Mouse (Mus musculus) heart, embryonic 13.5 days (tissue): ENCODE measurements around the gene Cdon. TPM values are rescaled to one million over a fixed set of nuclear protein-coding genes. Genes with fewer than 3 reads are reported as not detected.

Experiments
- ATAC-seq: fragments of 200-750 bp; cut with Nextera tagmentation; 2 replicates; pipeline ENCODE4 v1.8.0; 2017; ENCODE audit warnings: moderate TSS enrichment; ENCODE audit not compliant: insufficient number of reproducible peaks, low FRiP score, low TSS enrichment; ENCODE audit errors: extremely low read depth
- H3K27ac ChIP-seq: fragments of 300-500 bp; sonication (generic); replicated peaks from 2 replicates; pipeline ENCODE4 v1.5.1; 2015; ENCODE audit warnings: moderate library complexity, mild to moderate bottlenecking, inconsistent platforms
- H3K27me3 ChIP-seq: fragments of 300-500 bp; sonication (generic); replicated peaks from 2 replicates; pipeline ENCODE4 v1.6.1; 2015; ENCODE audit warnings: mild to moderate bottlenecking, inconsistent platforms
- H3K36me3 ChIP-seq: fragments of 300-500 bp; sonication (generic); 2 replicates; pipeline ENCODE4 v1.6.1; 2015; ENCODE audit warnings: mild to moderate bottlenecking, inconsistent platforms
- H3K4me1 ChIP-seq: fragments of 300-500 bp; sonication (generic); 2 replicates; pipeline ENCODE4 v1.6.1; 2015; ENCODE audit warnings: inconsistent platforms
- H3K4me2 ChIP-seq: fragments of 300-500 bp; sonication (generic); 2 replicates; pipeline ENCODE4 v1.6.1; 2015; ENCODE audit warnings: inconsistent platforms, mild to moderate bottlenecking, moderate library complexity
- H3K4me3 ChIP-seq: fragments of 300-500 bp; sonication (generic); 2 replicates; pipeline ENCODE4 v1.5.1; 2015; ENCODE audit warnings: moderate library complexity, mild to moderate bottlenecking, inconsistent platforms
- H3K9ac ChIP-seq: fragments of 300-500 bp; sonication (generic); 2 replicates; pipeline ENCODE4 v1.6.1; 2015; ENCODE audit warnings: inconsistent platforms, mild to moderate bottlenecking, moderate library complexity
- H3K9me3 ChIP-seq: fragments of 300-500 bp; sonication (generic); 2 replicates; pipeline ENCODE4 v1.6.1; 2016; ENCODE audit warnings: inconsistent platforms
- WGBS: fragments of 180-500 bp; shearing (Covaris S2); methylation state at CpG from one replicate; pipeline ENCODE4 v1.1.7; 2015; ENCODE audit warnings: mixed read lengths; 5-methylcytosine and 5-hydroxymethylcytosine counted together
- polyA plus RNA-seq: library from polyadenylated mRNA; unstranded; fragments of >200 nt; fragmentation: Nextera tagmentation; extraction: Ambion mirVana; gene quantifications from 2 replicates; pipeline ENCODE4 v1.2.1, GENCODE M21; 2015

Cdon gene
- polyA plus RNA-seq, 1 experiment from 2014 or later: 5.0 TPM

DNA sequence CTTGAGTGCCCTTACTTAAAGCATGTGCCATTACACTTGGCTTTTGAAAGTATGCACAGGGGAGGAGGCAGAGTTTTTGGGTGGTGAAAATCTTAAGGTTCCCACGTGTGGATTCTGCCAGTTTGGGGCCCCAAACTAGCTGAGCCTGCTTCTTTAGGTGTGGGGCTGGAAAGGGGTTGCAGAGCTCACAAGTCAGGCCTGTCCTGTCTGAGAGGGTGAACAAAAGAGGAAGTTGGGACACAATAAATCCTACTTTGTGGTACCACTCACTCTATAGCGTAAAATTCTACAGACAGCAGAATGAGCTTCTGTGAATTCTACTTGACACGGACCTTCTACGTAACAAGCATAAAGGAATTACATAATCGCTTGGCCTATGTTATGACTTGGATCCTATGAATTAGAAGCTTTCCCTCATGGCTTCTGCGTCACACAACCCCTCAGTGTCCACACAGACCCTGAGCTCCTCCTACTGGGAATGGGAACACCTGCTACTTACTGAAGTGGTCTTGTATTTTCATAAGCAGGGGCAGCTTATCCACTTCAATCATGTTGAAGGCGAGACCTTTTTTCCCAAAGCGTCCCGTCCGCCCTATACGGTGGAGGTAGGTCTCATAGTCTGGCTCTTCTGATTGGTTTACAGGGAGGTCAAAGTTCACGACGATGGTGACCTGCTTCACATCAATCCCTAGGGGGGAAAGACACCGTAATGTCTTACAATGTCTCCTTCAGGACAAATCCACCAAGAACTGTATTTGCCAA is 122.4 kb downstream of the Cdon start:
- WGBS: 82% methylated on average over 14 of the region's 14 CpGs
- H3K9ac ChIP-seq: no peak overlapping the region
- no peak overlapping the region for H3K4me2 ChIP-seq
- H3K27ac ChIP-seq: no peak overlapping the region
- H3K27me3 ChIP-seq: no peaks in the 10 kb centered on the region
- H3K9me3 ChIP-seq: no peaks in the 10 kb centered on the region
- H3K36me3 ChIP-seq: no peaks in the 10 kb centered on the region
- H3K4me3 ChIP-seq: no peak overlapping the region
- ATAC-seq: no peak
- H3K4me1 ChIP-seq: peaks cover 8% of the 10 kb centered on the region

DNA sequence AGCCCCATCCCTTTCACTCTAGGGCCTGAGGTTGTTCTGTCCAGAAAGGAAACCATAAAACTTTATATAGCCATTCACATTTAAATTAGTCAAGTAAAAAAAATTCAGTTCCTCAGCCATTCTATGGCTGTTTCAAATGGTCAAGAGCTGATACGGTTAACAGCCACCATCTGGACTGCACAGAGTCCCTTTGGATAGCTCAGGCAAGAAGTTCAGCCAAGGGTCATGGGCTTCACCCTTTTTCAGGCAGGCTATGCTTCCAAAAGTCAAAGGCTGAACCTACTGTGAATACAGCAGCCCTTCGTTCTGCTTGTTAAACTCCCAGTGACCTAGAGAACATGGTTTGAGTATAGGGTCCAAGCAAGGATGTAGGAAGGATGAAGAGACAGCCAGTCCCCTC is 123.7 kb downstream of the Cdon start:
- no peak overlapping the region for H3K4me2 ChIP-seq
- no peaks in the 10 kb centered on the region for H3K9me3 ChIP-seq
- ATAC-seq: no peak
- no peak overlapping the region for H3K4me3 ChIP-seq
- H3K9ac ChIP-seq: no peak overlapping the region
- H3K27ac ChIP-seq: no peak overlapping the region
- 58% methylated on average over 2 of the region's 2 CpGs for WGBS
- no peaks in the 10 kb centered on the region for H3K4me1 ChIP-seq
- H3K27me3 ChIP-seq: no peaks in the 10 kb centered on the region
- H3K36me3 ChIP-seq: no peaks in the 10 kb centered on the region

DNA sequence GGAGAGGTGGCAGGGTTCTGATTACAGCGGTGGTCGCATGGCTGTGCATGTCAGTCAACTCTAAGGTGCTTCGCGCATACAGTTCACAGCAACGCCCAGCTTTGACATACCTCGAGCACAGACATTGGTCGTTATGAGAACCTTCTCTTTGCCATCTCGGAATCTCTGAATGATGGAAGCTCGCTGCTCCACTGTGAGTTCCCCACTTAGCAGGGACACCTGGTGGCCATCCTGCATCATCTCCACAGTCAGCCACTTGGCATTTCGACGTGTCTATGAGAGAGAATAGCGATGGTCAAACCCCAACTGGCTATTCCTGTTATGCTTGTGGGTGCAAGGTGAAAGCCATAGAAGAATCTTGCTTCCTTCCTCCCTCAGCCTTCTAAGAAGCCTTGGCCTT is 124.8 kb downstream of the Cdon start:
- Histone ChIP-seq H3K4me1 (no peaks in the 10 kb centered on the region), H3K9me3 (no peaks in the 10 kb centered on the region), H3K4me3 (no peak overlapping the region), H3K27ac (no peak overlapping the region), H3K27me3 (no peaks in the 10 kb centered on the region), H3K9ac (no peak overlapping the region), H3K36me3 (no peaks in the 10 kb centered on the region), H3K4me2 (no peak overlapping the region)
- 60% methylated on average over 12 of the region's 12 CpGs for WGBS
- ATAC-seq: no peak

DNA sequence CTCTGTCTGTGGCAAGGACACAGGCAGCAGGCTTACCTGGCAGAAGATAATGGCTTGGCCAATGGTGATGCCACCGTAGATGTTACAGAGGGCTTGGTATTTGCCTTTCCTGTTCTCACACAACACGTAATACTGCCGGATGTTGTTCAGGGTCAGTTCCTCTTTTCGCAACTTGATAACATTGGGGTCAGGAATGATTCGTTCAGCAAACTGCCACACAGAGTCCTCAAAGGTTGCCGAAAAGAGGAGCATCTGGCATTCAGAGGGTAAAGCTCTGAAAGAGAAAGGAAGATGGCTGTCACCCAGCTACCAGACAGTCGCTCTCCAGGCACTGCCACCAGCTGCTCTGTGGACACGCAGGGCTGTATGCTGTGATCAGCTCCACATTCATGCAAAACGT is 125.8 kb downstream of the Cdon start:
- Histone ChIP-seq H3K4me2 (no peak overlapping the region), H3K36me3 (no peaks in the 10 kb centered on the region), H3K4me1 (no peaks in the 10 kb centered on the region), H3K27me3 (no peaks in the 10 kb centered on the region), H3K27ac (no peak overlapping the region), H3K9ac (no peak overlapping the region), H3K4me3 (no peak overlapping the region), H3K9me3 (no peaks in the 10 kb centered on the region)
- 68% methylated on average over 9 of the region's 9 CpGs for WGBS
- no peak for ATAC-seq

DNA sequence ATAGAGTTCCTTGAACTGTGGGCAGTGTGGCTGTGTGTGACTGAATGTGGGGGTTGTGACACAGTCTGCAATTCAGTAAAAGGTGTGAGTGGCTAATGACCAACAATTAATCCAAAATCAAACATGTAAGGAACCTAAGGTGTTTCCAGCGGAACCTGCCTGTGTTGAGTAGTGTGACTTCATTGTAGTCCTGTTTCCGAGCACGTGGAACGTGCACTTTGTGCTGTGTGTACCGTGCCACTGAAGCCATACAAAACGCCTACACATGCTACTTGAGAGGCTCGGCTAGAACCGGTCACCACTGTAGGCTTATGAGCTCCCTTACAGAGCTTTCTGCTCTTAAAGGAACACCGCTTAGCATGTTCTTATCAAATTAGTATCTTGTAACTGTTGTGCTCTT is 127.5 kb downstream of the Cdon start:
- Histone ChIP-seq H3K27me3 (no peaks in the 10 kb centered on the region), H3K4me3 (no peak overlapping the region), H3K9me3 (no peaks in the 10 kb centered on the region), H3K27ac (no peak overlapping the region), H3K36me3 (no peaks in the 10 kb centered on the region), H3K4me2 (no peak overlapping the region), H3K9ac (no peak overlapping the region), H3K4me1 (peaks cover 9% of the 10 kb centered on the region)
- WGBS: 75% methylated on average over 9 of the region's 9 CpGs
- no peak for ATAC-seq

DNA sequence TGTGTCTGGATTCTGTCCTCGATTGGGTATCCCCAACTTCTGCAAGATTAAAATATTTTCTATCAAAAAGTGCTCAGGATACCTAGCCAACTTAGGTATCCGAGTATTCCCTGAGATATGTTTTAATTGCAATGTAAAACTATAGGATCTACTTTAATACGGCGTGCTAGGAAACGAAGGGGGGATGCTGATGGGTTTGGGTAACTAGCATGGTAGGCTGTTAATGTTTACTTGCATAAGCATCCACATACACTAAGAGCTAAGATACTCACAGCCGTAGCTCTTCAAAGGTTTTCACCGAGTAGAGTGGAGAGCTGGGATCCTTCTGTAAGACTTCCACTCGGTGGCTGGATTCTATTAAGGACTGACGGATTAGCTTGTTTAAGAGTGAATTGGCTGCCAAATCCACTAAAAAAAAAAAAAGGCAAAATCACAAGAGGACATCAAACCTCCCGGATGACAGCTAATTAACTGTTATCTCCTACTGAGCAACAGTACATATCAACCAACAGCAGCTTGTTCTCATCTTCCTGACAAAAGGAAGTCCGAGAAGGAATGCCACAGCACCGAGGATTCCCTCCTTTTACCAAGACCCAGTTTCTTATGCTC is 135.7 kb downstream of the Cdon start:
- WGBS: 45% methylated on average over 12 of the region's 12 CpGs
- no peak overlapping the region for H3K4me3 ChIP-seq
- peaks cover 8% of the 10 kb centered on the region for H3K36me3 ChIP-seq
- no peak overlapping the region for H3K9ac ChIP-seq
- no peak for ATAC-seq
- H3K27ac ChIP-seq: no peak overlapping the region
- H3K4me2 ChIP-seq: no peak overlapping the region
- H3K4me1 ChIP-seq: peaks cover 38% of the 10 kb centered on the region
- H3K9me3 ChIP-seq: no peaks in the 10 kb centered on the region
- H3K27me3 ChIP-seq: peaks cover 29% of the 10 kb centered on the region

Other genes with a start within 250 kb of the Cdon start
- 60.0 and 69.6 TPM in 2 replicates for gene Dcps, start 245.1 kb upstream of the Cdon start, polyA plus RNA-seq
- gene Srpr, start 221.0 kb upstream of the Cdon start, polyA plus RNA-seq: 88.8 and 94.4 TPM in 2 replicates
- 8.1 and 9.5 TPM in 2 replicates for gene Tirap, start 220.8 kb upstream of the Cdon start, polyA plus RNA-seq
- gene Foxred1, start 210.1 kb upstream of the Cdon start, polyA plus RNA-seq: 59.1 and 63.7 TPM in 2 replicates
- gene Fam118b, start 153.3 kb upstream of the Cdon start, polyA plus RNA-seq: 26.9 and 28.1 TPM in 2 replicates
- gene Rpusd4, start 153.3 kb upstream of the Cdon start, polyA plus RNA-seq: 19.4 and 22.1 TPM in 2 replicates
- not detected in 2 replicates for gene Gm1113, start 97.1 kb downstream of the Cdon start, polyA plus RNA-seq
- 1.4 and 1.5 TPM in 2 replicates for gene Ddx25, start 137.4 kb downstream of the Cdon start, polyA plus RNA-seq
- 12.0 and 13.6 TPM in 2 replicates for gene Pus3, start 137.5 kb downstream of the Cdon start, polyA plus RNA-seq
- 0.20 and 0.39 TPM in 2 replicates for gene Pate2, start 149.2 kb downstream of the Cdon start, polyA plus RNA-seq
- gene Hyls1, start 149.3 kb downstream of the Cdon start, polyA plus RNA-seq: 11.5 and 13.2 TPM in 2 replicates
- not detected in 2 replicates for gene Pate4, start 190.8 kb downstream of the Cdon start, polyA plus RNA-seq
- not detected in 2 replicates for gene Pate3, start 227.1 kb downstream of the Cdon start, polyA plus RNA-seq